Mouse (Mus musculus) naive thymus-derived CD4-positive, alpha-beta T cell, adult 2 months (primary cell): ENCODE measurements around the gene Ifna15.

Source experiments
- DNase-seq: peaks from one replicate; pipeline ENCODE4 v3.0.0-alpha.2; 2011; ENCODE audit warnings: low read depth

The Ifna15 gene

DNA sequence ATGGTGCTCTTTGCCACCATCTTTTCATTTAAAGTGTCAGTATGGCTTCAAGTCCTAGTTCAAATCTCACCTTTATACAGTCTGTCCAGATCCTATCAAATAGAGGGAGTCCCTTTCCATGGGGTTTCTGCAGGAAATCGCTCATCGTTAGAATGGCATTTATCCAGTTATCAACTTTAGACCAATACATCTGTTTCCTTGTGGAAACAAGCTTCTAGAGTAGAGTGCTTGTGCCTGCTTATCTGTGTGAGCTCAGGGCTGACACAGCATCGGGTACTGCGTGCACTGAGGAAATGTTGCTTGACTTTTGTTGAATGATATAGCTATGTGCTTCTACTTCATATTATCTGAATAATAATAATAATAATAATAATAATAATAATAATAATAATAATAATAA, 44.3 kb downstream of the Ifna15 start:
- DNase-seq = no peak
